Mouse (Mus musculus): Measurements from ENCODE around the gene Tppp2. TPM values are rescaled to one million over a fixed set of nuclear protein-coding genes. Genes with fewer than 3 reads are reported as not detected.
A peak's percentile ranks its signal among the peaks of the same experiment; 100 is the strongest.

Gene Tppp2
- total RNA-seq, 1 experiment = not detected

GRCm38 (mm10) chr14:51941577-51941976 lies 23.4 kb downstream of the Tppp2 start:
- Histone ChIP-seq H3K27ac (ENCODE audit: insufficient read depth, low read depth, low read length, poor library complexity, severe bottlenecking) (no peak overlapping the region), H3K4me3 (ENCODE audit: insufficient read depth in 1 of 2, low read depth in 1 of 2, low read length in 2 of 2, poor library complexity in 1 of 2, severe bottlenecking in 1 of 2) (no peak overlapping the region), H3K9me3 (ENCODE audit: control insufficient read depth, insufficient read depth, low read depth, low read length) (no peaks in the 10 kb centered on the region), H3K4me1 (ENCODE audit: control insufficient read depth in 2 of 2, insufficient read depth in 2 of 2, low read length in 2 of 2, poor library complexity in 1 of 2) (peaks cover 2 to 6% of the 10 kb centered on the region in 2 experiments; a peak in 2 of 4 replicates), H3K36me3 (ENCODE audit: control insufficient read depth, insufficient read depth, low read length, poor library complexity, severe bottlenecking) (no peaks in the 10 kb centered on the region), H3K9ac (ENCODE audit: insufficient read depth, low read depth, low read length, poor library complexity, severe bottlenecking) (no peak overlapping the region)
- TF ChIP-seq ZC3H11A (IDR thresholded peaks at IDR 0.05; ENCODE audit: borderline replicate concordance, low read depth, low read length) (no peak), MAFK (IDR thresholded peaks at IDR 0.05; ENCODE audit: insufficient read depth, low read depth, low read length) (no peak), HCFC1 (IDR thresholded peaks at IDR 0.05; ENCODE audit: borderline replicate concordance, insufficient read depth, low read length) (no peak), CHD2 (IDR thresholded peaks at IDR 0.05; ENCODE audit: low read depth, low read length) (no peak), ZNF384 (IDR thresholded peaks at IDR 0.05; ENCODE audit: low read depth, low read length) (no peak)
- DNase-seq (ENCODE audit: low read depth, low spot score) = no peak
- in situ Hi-C loops (cut with MboI; ENCODE audit: low sequenced_read_pairs in 2 of 2, unreplicated experiment in 2 of 2) = no loop called here

- TF ChIP-seq HCFC1 (IDR thresholded peaks at IDR 0.05; ENCODE audit: borderline replicate concordance, insufficient read depth, low read length) = no peak
- no peak for TF ChIP-seq ZNF384 (IDR thresholded peaks at IDR 0.05; ENCODE audit: low read depth, low read length)
- no peak for TF ChIP-seq ZC3H11A (IDR thresholded peaks at IDR 0.05; ENCODE audit: borderline replicate concordance, low read depth, low read length)
- no peak for TF ChIP-seq MAFK (IDR thresholded peaks at IDR 0.05; ENCODE audit: insufficient read depth, low read depth, low read length)
- TF ChIP-seq CHD2 (IDR thresholded peaks at IDR 0.05; ENCODE audit: low read depth, low read length) = no peak
- H3K4me1 ChIP-seq (ENCODE audit: control insufficient read depth in 2 of 2, insufficient read depth in 2 of 2, low read length in 2 of 2, poor library complexity in 1 of 2) = peaks cover 2 to 6% of the 10 kb centered on the region in 2 experiments; a peak in 2 of 4 replicates
- no peaks in the 10 kb centered on the region for H3K36me3 ChIP-seq (ENCODE audit: control insufficient read depth, insufficient read depth, low read length, poor library complexity, severe bottlenecking)
- no peak overlapping the region for H3K27ac ChIP-seq (ENCODE audit: insufficient read depth, low read depth, low read length, poor library complexity, severe bottlenecking)
- in situ Hi-C loops (cut with MboI; ENCODE audit: low sequenced_read_pairs in 2 of 2, unreplicated experiment in 2 of 2) = no loop called here
- H3K9ac ChIP-seq (ENCODE audit: insufficient read depth, low read depth, low read length, poor library complexity, severe bottlenecking) = no peak overlapping the region
- DNase-seq (ENCODE audit: low read depth, low spot score) = no peak
- no peaks in the 10 kb centered on the region for H3K9me3 ChIP-seq (ENCODE audit: control insufficient read depth, insufficient read depth, low read depth, low read length)
- H3K4me3 ChIP-seq (ENCODE audit: insufficient read depth in 1 of 2, low read depth in 1 of 2, low read length in 2 of 2, poor library complexity in 1 of 2, severe bottlenecking in 1 of 2) = no peak overlapping the region
These were observed 24.0 kb downstream of the Tppp2 start for GRCm38 (mm10) chr14:51942236-51942635.

GRCm38 (mm10) chr14:51943336-51943735 lies 25.1 kb downstream of the Tppp2 start:
- TF ChIP-seq CHD2 (IDR thresholded peaks at IDR 0.05; ENCODE audit: low read depth, low read length) (no peak), HCFC1 (IDR thresholded peaks at IDR 0.05; ENCODE audit: borderline replicate concordance, insufficient read depth, low read length) (no peak), MAFK (IDR thresholded peaks at IDR 0.05; ENCODE audit: insufficient read depth, low read depth, low read length) (no peak), ZC3H11A (IDR thresholded peaks at IDR 0.05; ENCODE audit: borderline replicate concordance, low read depth, low read length) (no peak), ZNF384 (IDR thresholded peaks at IDR 0.05; ENCODE audit: low read depth, low read length) (no peak)
- Histone ChIP-seq H3K27ac (ENCODE audit: insufficient read depth, low read depth, low read length, poor library complexity, severe bottlenecking) (no peak overlapping the region), H3K36me3 (ENCODE audit: control insufficient read depth, insufficient read depth, low read length, poor library complexity, severe bottlenecking) (no peaks in the 10 kb centered on the region), H3K4me3 (ENCODE audit: insufficient read depth in 1 of 2, low read depth in 1 of 2, low read length in 2 of 2, poor library complexity in 1 of 2, severe bottlenecking in 1 of 2) (peak overlapping the region in 1 of 2 experiments; percentile 34; a peak in 1 of 4 replicates), H3K9me3 (ENCODE audit: control insufficient read depth, insufficient read depth, low read depth, low read length) (no peaks in the 10 kb centered on the region), H3K4me1 (ENCODE audit: control insufficient read depth in 2 of 2, insufficient read depth in 2 of 2, low read length in 2 of 2, poor library complexity in 1 of 2) (peaks cover 2 to 6% of the 10 kb centered on the region in 2 experiments; a peak in 2 of 4 replicates), H3K9ac (ENCODE audit: insufficient read depth, low read depth, low read length, poor library complexity, severe bottlenecking) (no peak overlapping the region)
- DNase-seq (ENCODE audit: low read depth, low spot score) = no peak
- in situ Hi-C loops (cut with MboI; ENCODE audit: low sequenced_read_pairs in 2 of 2, unreplicated experiment in 2 of 2) = no loop called here

GRCm38 (mm10) chr14:51960316-51960715 lies 42.1 kb downstream of the Tppp2 start:
- no peaks in the 10 kb centered on the region for H3K36me3 ChIP-seq (ENCODE audit: control insufficient read depth, insufficient read depth, low read length, poor library complexity, severe bottlenecking)
- TF ChIP-seq CHD2 (IDR thresholded peaks at IDR 0.05; ENCODE audit: low read depth, low read length) = no peak
- TF ChIP-seq ZC3H11A (IDR thresholded peaks at IDR 0.05; ENCODE audit: borderline replicate concordance, low read depth, low read length) = no peak
- no peak for TF ChIP-seq ZNF384 (IDR thresholded peaks at IDR 0.05; ENCODE audit: low read depth, low read length)
- no peak for TF ChIP-seq MAFK (IDR thresholded peaks at IDR 0.05; ENCODE audit: insufficient read depth, low read depth, low read length)
- no peak for TF ChIP-seq HCFC1 (IDR thresholded peaks at IDR 0.05; ENCODE audit: borderline replicate concordance, insufficient read depth, low read length)
- DNase-seq (ENCODE audit: low read depth, low spot score) = no peak
- in situ Hi-C loops (cut with MboI; ENCODE audit: low sequenced_read_pairs in 2 of 2, unreplicated experiment in 2 of 2) = no loop called here
- H3K4me3 ChIP-seq (ENCODE audit: insufficient read depth in 1 of 2, low read depth in 1 of 2, low read length in 2 of 2, poor library complexity in 1 of 2, severe bottlenecking in 1 of 2) = no peak overlapping the region
- H3K27ac ChIP-seq (ENCODE audit: insufficient read depth, low read depth, low read length, poor library complexity, severe bottlenecking) = no peak overlapping the region
- no peaks in the 10 kb centered on the region for H3K4me1 ChIP-seq (ENCODE audit: control insufficient read depth in 2 of 2, insufficient read depth in 2 of 2, low read length in 2 of 2, poor library complexity in 1 of 2)
- no peaks in the 10 kb centered on the region for H3K9me3 ChIP-seq (ENCODE audit: control insufficient read depth, insufficient read depth, low read depth, low read length)
- H3K9ac ChIP-seq (ENCODE audit: insufficient read depth, low read depth, low read length, poor library complexity, severe bottlenecking) = no peak overlapping the region

GRCm38 (mm10) chr14:51967400-51967799 lies 49.2 kb downstream of the Tppp2 start:
- DNase-seq (ENCODE audit: low read depth, low spot score) = no peak
- Histone ChIP-seq H3K9me3 (ENCODE audit: control insufficient read depth, insufficient read depth, low read depth, low read length) (no peaks in the 10 kb centered on the region), H3K9ac (ENCODE audit: insufficient read depth, low read depth, low read length, poor library complexity, severe bottlenecking) (no peak overlapping the region), H3K4me1 (ENCODE audit: control insufficient read depth in 2 of 2, insufficient read depth in 2 of 2, low read length in 2 of 2, poor library complexity in 1 of 2) (no peaks in the 10 kb centered on the region), H3K4me3 (ENCODE audit: insufficient read depth in 1 of 2, low read depth in 1 of 2, low read length in 2 of 2, poor library complexity in 1 of 2, severe bottlenecking in 1 of 2) (no peak overlapping the region), H3K27ac (ENCODE audit: insufficient read depth, low read depth, low read length, poor library complexity, severe bottlenecking) (no peak overlapping the region), H3K36me3 (ENCODE audit: control insufficient read depth, insufficient read depth, low read length, poor library complexity, severe bottlenecking) (no peaks in the 10 kb centered on the region)
- TF ChIP-seq ZNF384 (IDR thresholded peaks at IDR 0.05; ENCODE audit: low read depth, low read length) (no peak), HCFC1 (IDR thresholded peaks at IDR 0.05; ENCODE audit: borderline replicate concordance, insufficient read depth, low read length) (no peak), CHD2 (IDR thresholded peaks at IDR 0.05; ENCODE audit: low read depth, low read length) (no peak), MAFK (IDR thresholded peaks at IDR 0.05; ENCODE audit: insufficient read depth, low read depth, low read length) (no peak)
- in situ Hi-C loops (cut with MboI; ENCODE audit: low sequenced_read_pairs in 2 of 2, unreplicated experiment in 2 of 2) = no loop called here

Data from ES-E14 (cell line).